Mouse (Mus musculus) fat pad, adult 2 months (tissue): ENCODE data around the gene Dapk3.

Experiments
- DNase-seq: peaks from one replicate; pipeline ENCODE4 v3.0.0-alpha.2; 2011; ENCODE audit warnings: low read depth, low spot score; ENCODE audit errors: extremely low read depth

The Dapk3 gene

DNA sequence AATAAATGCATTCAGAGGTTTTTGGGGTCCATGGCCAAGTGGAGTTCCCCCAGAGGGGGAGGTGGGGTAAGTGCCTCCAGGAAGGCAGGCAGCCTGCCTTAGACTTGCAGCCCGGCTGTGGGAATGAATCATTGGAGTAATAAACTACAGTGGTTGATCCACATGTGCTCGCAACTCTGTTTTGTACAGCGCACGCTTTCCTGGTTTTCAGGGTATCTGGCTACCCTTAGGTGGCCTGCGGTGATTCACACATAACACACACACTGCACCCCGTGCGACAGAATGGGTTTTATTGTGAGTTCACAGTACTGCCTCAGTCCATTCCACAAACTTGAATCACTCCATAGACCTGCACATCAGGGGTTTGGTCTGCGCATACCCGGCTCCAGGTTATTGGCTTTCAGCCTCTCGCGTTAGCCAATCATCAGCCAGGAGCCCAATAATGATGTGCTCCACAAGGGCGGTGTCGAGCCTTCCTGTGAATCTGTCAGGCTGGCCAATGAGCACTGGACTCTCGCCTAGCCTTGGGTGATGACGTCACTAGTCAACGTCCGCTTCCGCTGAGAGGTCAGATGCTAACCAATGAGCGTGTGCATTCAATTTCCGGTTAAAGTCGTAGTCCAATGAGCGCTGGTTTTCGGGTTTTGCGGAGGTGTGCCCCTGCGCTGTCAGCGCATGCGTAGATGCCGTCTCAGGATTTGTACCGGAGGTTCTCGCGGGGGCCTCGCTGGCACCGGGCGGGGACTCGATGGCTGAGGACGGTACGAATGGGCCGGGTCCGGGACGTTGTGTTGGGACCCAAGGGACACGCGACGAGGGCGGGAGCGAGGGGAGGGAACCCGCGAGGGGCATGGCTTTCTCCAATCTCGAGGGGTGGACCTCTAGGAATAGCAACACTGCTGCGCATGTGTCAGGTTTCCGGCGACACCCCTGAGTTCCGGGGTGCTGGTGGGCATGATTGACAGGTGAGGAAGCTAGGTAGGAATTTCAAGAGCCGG is at the start of gene Dapk3:
Dapk3 (plus strand) TSS at position 670 of the 998 bp plus-strand sequence.
- peak; percentile 96 for DNase-seq

- no peak for DNase-seq
Measured at GRCm38 (mm10) chr10:81134181-81134587, 48.6 kb upstream of the Dapk3 start.

DNA sequence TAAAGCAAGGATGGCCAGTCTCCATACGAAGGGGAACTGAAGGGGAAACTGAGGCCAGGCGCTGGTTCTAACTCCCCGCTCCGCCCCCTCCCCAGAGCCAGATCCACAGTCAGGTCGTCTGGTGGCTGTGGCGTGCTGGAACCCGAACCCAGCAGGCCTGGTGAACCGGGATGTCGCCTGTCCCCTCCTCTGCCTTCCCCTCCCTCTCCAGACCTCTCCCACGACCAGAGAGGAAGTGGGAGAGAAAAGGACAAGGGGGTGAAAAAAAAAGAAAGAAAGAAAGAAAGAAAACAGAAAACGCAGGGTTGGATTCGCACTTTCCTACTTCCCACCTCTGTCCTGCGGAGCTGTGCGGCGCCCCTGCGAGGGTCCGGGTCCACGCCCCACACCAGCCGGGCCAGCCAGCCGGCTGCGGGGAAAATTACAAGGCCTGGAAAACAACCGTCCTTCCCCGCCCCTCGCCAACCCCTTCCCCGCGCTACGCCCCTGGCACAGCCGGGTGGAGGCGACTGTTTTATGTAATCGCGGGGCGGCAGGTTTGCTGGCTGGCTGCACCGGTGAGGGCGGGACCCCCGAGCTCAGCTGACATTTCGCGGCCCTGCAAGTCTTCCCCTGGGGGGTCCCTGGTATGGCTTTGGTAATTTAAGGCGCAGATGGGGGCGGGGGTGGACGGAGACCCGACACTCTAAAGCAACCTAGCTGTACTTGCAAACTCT is 47.7 kb upstream of the Dapk3 start, which contains the start of gene Zbtb7a:
Zbtb7a (plus strand) TSS at position 255 of the 716 bp plus-strand sequence.
- no peak for DNase-seq

DNA sequence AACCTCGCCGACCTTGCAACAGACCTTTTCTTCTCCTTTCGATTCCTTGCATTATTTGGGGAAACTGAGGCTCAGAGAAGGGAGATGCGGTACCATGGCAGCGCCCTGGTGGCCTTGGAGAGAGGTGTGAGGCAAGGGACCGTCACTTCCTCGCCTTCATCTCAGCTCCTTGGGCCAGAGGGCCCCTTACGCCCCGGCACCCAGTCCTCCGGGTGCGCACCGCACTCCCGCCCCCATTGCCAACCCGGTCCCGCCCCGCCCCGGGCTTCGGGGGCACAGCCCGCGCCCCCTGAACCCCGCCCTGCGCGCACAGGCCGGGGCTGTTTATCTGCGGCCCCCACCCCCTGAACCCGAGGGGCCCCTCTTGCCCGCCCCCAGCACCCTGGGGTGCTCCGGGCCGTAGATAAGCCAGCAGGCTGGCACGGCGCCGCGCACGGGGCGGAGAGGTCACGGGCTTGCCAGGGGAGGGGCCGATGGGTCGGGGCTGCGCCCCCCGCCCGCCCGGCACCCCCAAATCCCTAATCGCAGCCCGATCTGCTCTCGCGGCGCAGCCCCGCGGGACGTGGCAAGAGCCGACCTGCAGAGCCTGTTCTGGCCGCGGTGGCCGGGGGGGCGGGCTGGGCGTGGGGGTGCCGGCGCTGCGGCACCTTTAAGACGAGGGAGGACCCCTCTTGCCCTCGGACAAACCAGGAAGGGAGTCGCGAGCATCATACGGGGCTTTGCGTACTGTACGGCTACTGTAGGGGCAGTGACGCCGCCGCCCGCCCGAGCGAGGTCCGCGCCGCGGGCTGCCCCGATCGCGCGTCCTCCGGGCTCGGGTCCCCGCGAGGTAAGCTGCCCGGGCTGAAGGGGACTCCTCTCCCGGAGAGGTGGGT is 46.7 kb upstream of the Dapk3 start:
- DNase-seq: no peak

- DNase-seq: no peak
Measured at GRCm38 (mm10) chr10:81136706-81137231, 46.0 kb upstream of the Dapk3 start.

- DNase-seq: peak; percentile 79
Measured at GRCm38 (mm10) chr10:81137252-81138130, 45.3 kb upstream of the Dapk3 start.

DNA sequence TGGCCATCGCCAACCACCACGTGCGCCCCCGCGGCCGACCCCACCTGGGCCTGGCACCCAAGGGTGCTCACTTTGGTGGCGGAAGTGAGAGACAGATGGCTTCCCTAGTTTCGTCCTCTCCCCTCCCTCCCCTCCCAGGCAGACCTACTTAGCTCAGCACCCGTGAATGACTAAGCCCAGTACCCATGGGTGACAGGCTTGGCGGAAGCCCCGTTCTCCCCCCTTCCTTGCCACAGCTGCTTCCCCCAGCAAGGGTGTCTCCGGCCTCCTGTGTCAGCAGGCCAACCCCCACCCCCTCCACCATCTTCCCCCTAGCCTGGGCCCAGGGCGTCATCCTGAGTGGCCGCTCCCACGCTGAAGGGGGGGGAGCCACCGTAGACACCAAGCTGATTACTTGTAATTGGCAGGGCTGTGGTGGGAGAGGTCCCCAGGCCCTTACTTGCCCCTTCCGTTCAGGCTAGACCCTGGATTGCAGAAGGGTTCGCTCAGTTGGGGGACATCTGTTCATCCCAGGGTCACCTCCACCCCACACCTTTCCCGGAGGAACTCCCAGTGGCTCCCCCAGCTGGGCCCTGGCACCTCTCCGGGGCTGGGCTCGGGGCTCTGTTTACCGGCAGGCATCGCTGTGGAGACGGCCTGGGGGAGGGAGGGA is 44.5 kb upstream of the Dapk3 start:
- no peak for DNase-seq

DNA sequence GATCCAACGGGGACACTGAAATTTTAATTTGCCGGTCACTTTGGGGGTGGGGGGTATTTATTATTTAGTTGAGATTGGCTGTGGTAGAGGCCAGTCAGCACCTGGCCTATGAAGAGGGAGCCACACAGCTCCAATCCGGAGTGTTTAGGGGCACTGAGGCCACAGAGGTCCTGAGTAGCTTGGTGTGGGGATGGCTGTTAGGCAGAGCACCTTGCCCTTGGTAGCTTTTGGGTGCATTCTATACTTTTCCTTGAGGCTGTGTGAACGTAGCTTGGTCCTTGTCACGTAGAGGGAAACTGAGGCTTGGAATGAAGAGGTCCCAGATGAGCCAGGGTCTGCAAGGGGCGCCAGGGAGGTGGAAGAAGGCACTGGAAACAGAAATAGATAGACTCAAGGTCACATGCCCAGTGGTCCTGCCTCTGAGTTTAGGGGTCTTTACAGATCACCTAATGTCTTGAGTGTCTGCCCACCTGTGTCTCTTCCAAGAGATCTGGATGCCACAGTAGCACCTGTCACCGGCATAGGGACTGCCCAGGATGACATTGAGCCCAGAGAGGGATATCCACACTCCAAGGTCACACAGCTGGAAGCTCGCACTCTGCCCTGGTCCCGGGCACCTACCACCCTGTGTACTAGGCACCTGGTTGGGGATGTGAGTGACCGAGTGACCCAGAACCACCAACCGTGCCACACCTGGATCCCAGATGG is 43.8 kb upstream of the Dapk3 start:
- DNase-seq: no peak

DNA sequence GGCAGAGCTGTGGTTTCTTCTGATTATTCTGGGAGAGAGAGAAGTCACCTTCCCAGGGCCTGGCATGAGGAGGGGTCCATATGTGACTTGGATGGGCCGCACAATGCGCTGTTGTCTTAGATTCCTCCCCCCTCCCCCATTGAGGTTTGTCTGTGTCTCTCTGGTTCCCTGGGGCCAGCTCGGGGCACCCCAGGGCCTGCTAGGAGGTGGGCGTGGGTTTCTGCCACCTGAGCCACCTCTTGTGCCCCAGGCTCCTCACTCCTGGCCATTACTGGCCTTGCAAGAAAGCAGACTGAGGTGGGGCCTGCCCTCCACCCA is 43.3 kb upstream of the Dapk3 start:
- DNase-seq: no peak

DNA sequence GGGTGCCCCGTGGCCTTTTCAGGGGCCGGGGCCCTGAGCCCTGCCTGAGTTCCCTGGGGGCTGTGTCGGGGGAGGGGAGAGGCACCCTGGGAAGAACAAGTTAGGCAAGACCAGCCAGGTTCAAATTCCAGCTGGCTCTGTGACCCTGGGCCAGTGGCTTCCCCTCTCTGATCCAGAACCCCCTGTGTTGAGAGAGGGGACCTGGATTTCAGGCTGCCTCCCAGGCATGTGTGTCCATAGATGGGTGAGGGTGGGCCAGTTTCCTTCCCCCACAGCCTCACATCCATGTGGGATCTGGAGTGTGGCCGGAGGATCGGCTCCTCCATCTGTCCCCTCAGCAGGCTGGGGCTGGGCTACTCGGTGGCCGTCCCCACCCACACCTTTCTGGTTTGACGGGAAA is 42.8 kb upstream of the Dapk3 start:
- DNase-seq: no peak

DNA sequence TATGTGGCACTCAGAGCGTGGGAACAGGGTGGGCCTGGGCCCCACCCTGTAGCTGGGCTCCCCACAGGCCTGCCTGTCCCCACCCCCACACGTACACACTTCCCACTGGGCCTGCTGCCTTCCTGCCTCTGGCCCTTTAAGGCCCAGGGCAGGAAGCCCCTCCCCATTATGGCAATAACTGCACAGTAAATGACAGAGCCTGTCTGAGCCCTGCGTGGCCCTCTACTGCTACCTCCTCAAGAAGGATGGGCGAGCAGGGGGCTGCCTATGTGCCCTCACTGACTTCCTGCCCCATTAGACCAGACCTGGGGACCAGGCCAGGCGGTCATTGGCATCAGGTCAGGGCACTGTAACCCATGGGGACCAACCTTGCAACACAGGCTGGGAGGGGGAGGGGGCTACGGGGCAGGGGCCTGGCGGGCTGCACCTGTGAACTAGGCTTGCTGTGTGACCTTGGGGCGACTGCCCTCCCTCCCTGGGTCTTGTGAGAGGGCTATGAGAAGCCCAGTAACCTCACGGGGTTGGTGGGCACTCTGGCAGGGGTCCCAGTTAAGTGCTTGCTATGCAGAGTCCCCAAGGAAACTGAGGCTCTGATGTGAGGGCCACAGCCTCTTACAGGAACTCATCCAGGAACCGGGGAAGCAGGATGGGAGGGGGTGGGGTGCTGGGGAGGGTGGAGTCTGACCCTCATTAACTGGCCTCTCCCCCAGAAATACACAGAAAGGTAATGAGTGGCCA is 41.9 kb upstream of the Dapk3 start:
- DNase-seq: no peak

DNA sequence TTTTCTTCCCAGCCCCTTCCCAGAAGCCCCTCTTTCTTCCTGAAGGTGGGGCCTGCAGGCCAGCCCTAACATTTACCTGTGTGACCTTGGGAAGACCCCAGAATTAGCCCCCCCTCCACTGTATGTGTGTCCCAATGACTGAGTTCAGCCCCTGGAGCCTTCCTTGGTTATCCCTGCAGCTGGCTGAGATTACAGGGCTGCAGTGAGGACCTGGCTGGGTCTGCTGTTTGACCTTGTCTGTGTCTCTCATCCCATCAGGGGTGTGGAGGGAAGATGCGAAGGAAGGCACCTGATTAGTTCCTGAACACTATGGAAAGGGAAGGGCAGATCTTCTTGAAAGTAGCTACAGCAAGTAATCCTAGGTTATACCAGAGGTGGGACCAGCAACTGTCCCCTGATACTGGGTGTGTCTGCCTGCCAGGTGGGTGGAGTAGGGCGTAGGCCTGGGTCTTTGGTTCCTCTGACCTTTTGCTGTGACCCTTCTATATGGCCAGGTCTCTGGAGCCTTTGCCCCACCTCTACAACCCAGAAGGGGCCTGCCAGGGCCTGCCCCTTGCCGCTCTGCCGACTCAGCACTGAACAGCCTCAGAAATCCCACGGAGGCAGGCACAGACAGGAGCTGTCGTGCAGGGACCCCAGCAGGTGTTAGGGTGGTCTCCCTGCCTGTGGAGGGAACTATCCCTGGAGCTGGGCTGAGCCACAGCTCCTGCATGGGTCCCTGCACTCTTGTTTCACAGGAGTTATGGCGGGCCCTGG is 41.2 kb upstream of the Dapk3 start:
- DNase-seq: no peak

GRCm38 (mm10) chr10:81142551-81142981 is 40.2 kb upstream of the Dapk3 start:
- no peak for DNase-seq

GRCm38 (mm10) chr10:81143157-81143633 is 39.6 kb upstream of the Dapk3 start:
- DNase-seq: no peak

- no peak for DNase-seq
Measured at GRCm38 (mm10) chr10:81143845-81144437, 38.9 kb upstream of the Dapk3 start.

GRCm38 (mm10) chr10:81144667-81145066 is 38.1 kb upstream of the Dapk3 start:
- DNase-seq: no peak

DNA sequence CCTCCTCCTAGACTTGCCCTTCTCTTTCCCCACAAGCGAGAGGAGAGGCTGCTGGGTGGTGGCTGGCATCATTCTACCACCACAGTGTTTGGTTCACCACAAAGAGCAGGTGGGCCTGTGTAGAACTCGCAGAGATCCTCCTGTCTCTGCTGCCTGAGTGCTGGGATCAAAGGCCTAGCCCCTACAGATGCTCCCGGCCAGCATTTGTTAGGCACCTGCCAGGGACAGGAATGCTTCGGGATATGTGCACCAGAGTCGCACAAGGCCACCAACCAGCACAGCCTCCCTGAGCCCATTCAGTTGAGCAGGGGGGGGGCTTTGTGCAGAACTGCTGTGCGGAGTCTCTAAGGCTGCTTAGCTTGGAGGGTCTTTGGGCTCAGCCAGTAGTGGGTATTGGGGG is 37.5 kb upstream of the Dapk3 start:
- DNase-seq: no peak
